Mouse (Mus musculus) E14TG2a.4 (cell line): Measurements from ENCODE around the gene Sap18b.

Experiments
- CTCF ChIP-seq: conservative IDR thresholded peaks from 2 replicates; pipeline ENCODE4 v1.5.1; 2014; ENCODE audit warnings: low read length
- POU5F1 ChIP-seq: IDR thresholded peaks from 2 replicates; pipeline ENCODE4 v1.6.1; 2014; ENCODE audit warnings: low read length, borderline replicate concordance

DNA sequence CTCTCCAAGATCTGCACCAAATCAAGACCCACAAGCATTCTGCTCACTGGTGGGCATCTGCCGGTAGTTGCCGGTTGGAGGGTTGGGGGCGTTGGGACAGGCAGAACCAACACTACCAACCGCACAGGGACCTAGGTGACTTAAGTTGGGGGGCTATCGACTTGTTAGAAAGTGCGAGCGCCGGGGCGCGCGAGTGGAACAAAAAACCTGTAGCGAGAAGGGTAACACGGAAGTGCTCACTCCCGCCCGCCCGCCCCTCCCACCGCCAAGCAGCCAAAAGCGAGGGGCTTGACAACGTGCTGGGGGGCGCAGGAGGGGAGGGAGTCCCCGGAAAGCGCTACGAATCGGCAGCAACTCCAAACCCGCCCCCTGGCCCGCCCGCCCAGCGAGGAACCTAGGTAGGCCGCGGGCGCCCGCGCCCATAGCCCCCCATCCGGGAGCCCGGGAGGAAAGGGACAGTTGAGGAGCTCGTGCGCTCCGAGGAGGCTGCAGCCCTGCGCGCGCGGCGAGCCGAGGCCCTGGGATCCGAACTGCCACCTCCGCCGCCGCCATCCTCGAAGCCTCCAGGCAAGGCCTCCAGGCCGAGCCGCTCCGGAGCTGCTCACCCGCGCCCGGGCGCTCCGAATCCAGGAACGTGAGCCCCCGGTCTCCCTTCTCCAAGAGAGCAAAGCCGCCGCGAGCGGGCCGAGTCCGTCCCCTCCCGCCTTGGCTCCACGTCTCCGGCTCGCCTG, 18.5 kb upstream of the Sap18b start:
- TF ChIP-seq CTCF = no peak
- no peak for TF ChIP-seq POU5F1
